Mouse (Mus musculus) heart, embryonic 15.5 days (tissue): ENCODE results near the gene Zdhhc12. TPM values are rescaled to one million over a fixed set of nuclear protein-coding genes. Genes with fewer than 3 reads are reported as not detected.

ENCODE experiments used
- ATAC-seq: fragments of 200-750 bp; cut with Nextera tagmentation; replicated peaks from 2 replicates; pipeline ENCODE4 v1.8.0; 2017; ENCODE audit warnings: low read depth, moderate TSS enrichment; ENCODE audit not compliant: insufficient number of reproducible peaks, insufficient read depth, low FRiP score
- H3K27ac ChIP-seq: fragments of 300-500 bp; sonication (generic); 2 replicates; pipeline ENCODE4 v1.5.1; 2015; ENCODE audit warnings: mild to moderate bottlenecking, inconsistent platforms
- H3K27me3 ChIP-seq: fragments of 300-500 bp; sonication (generic); 2 replicates; pipeline ENCODE4 v1.6.1; 2015; ENCODE audit warnings: inconsistent platforms
- H3K36me3 ChIP-seq: fragments of 300-500 bp; sonication (generic); 2 replicates; pipeline ENCODE4 v1.6.1; 2015; ENCODE audit warnings: mild to moderate bottlenecking, inconsistent platforms
- H3K4me1 ChIP-seq: fragments of 300-500 bp; sonication (generic); replicated peaks from 2 replicates; pipeline ENCODE4 v1.6.1; 2015; ENCODE audit warnings: inconsistent platforms
- H3K4me2 ChIP-seq: fragments of 300-500 bp; sonication (generic); 2 replicates; pipeline ENCODE4 v1.6.1; 2015; ENCODE audit warnings: inconsistent platforms, mild to moderate bottlenecking, moderate library complexity
- H3K4me3 ChIP-seq: fragments of 300-500 bp; sonication (generic); 2 replicates; pipeline ENCODE4 v1.5.1; 2015; ENCODE audit warnings: mild to moderate bottlenecking, inconsistent platforms
- H3K9ac ChIP-seq: fragments of 300-500 bp; sonication (generic); 2 replicates; pipeline ENCODE4 v1.6.1; 2015; ENCODE audit warnings: mild to moderate bottlenecking, inconsistent platforms
- H3K9me3 ChIP-seq: fragments of 300-500 bp; sonication (generic); replicated peaks from 2 replicates; pipeline ENCODE4 v1.6.1; 2016; ENCODE audit warnings: inconsistent platforms
- WGBS: fragments of 180-500 bp; shearing (Covaris S2); methylation state at CpG from one replicate; pipeline ENCODE4 v1.1.7; 2015; ENCODE audit warnings: mixed read lengths; 5-methylcytosine and 5-hydroxymethylcytosine counted together
- polyA plus RNA-seq: library from polyadenylated mRNA; unstranded; fragments of >200 nt; fragmentation: Nextera tagmentation; extraction: Ambion mirVana; gene quantifications from 2 replicates; pipeline ENCODE4 v1.2.1, GENCODE M21; 2015

Zdhhc12 gene
- polyA plus RNA-seq, 1 experiment from 2014 or later: 25.8 TPM

- peak; percentile 92 for ATAC-seq
- H3K27ac ChIP-seq: peak within 1 kb of the TSS; percentile 88
These were observed 44.6 kb downstream of the Zdhhc12 start, which contains the start of gene Wdr34 for GRCm38 (mm10) chr2:30048699-30049388. Gene Wdr34, minus strand, starts transcription at chr2:30048881.

DNA sequence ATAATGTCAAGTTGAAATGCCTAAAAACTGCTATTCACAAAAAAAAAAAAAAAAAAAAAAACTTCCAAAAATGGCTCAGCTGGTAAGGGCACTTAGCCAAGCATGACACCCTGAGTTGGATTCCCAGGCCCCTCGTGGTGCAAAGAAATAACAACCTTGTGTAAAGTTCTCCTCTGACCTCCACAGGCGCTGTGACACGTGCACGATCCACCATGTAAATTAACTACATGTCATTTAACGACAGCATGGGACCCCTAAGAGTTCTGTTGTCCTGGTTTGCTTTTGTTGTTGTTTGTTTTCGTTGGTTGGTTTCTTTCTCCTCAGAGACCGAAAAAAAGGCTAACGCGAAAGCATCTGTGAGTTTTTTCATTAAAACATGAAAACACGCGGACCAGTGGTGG lies 45.3 kb downstream of the Zdhhc12 start:
- Histone ChIP-seq H3K9me3 (no peaks in the 10 kb centered on the region), H3K4me1 (0 out of 2 replicates have a peak, but pooled peaks cover 6% of the 10 kb centered on the region), H3K4me3 (peak overlapping the region; percentile 71), H3K36me3 (no peaks in the 10 kb centered on the region), H3K27ac (peak overlapping the region; percentile 88), H3K9ac (peak overlapping the region; percentile 65), H3K27me3 (no peaks in the 10 kb centered on the region), H3K4me2 (peak overlapping the region; percentile 80)
- no peak for ATAC-seq
- WGBS: 52% methylated on average over 11 of the region's 11 CpGs

More at GRCm38 (mm10) chr2:30048699-30049388, 44.6 kb downstream of the Zdhhc12 start, which contains the start of gene Wdr34:
- Histone ChIP-seq H3K9me3 (no peaks in the 10 kb centered on the region), H3K4me3 (peak within 1 kb of the TSS; percentile 71), H3K4me1 (0 out of 2 replicates have a peak, but pooled peaks cover 6% of the 10 kb centered on the region), H3K27me3 (0 out of 2 replicates have a peak, but pooled peaks cover under 1% of the 10 kb centered on the region), H3K9ac (peak within 1 kb of the TSS; percentile 65), H3K36me3 (no peaks in the 10 kb centered on the region), H3K4me2 (peak within 1 kb of the TSS; percentile 80)
- WGBS: 1% methylated on average over 54 of the region's 54 CpGs

- no peaks in the 10 kb centered on the region for H3K36me3 ChIP-seq
- H3K9ac ChIP-seq: no peak overlapping the region
- no peak overlapping the region for H3K4me2 ChIP-seq
- ATAC-seq: no peak
- no peaks in the 10 kb centered on the region for H3K27me3 ChIP-seq
- H3K4me1 ChIP-seq: 0 out of 2 replicates have a peak, but pooled peaks cover 10% of the 10 kb centered on the region
- no peak overlapping the region for H3K27ac ChIP-seq
- 92% methylated on average over 6 of the region's 6 CpGs for WGBS
- H3K4me3 ChIP-seq: no peak overlapping the region
- no peaks in the 10 kb centered on the region for H3K9me3 ChIP-seq
These were observed 46.3 kb downstream of the Zdhhc12 start for GRCm38 (mm10) chr2:30047127-30047526.

DNA sequence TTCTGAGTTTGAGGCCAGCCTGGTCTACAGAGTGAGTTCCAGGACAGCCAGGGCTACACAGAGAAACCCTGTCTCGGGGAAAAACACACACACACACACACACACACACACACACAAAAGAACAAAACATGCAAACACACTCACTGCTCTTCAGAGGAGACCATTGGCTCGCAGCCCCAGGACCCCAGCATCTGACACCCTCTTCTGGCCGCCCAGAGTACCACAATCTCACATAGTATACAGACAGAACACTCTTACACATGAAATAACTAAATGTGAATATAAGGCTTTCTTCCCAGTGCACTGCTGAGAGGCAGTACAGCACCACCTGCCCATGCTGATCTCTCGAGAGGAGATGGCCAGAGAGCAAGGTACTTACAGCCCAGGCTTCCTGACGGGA lies 48.9 kb downstream of the Zdhhc12 start:
- H3K27ac ChIP-seq: no peak overlapping the region
- ATAC-seq: no peak
- no peaks in the 10 kb centered on the region for H3K36me3 ChIP-seq
- H3K4me3 ChIP-seq: no peak overlapping the region
- 0 out of 2 replicates have a peak, but pooled peaks cover 10% of the 10 kb centered on the region for H3K4me1 ChIP-seq
- H3K9me3 ChIP-seq: no peaks in the 10 kb centered on the region
- no peak overlapping the region for H3K9ac ChIP-seq
- 86% methylated on average over 5 of the region's 5 CpGs for WGBS
- H3K27me3 ChIP-seq: no peaks in the 10 kb centered on the region
- no peak overlapping the region for H3K4me2 ChIP-seq

DNA sequence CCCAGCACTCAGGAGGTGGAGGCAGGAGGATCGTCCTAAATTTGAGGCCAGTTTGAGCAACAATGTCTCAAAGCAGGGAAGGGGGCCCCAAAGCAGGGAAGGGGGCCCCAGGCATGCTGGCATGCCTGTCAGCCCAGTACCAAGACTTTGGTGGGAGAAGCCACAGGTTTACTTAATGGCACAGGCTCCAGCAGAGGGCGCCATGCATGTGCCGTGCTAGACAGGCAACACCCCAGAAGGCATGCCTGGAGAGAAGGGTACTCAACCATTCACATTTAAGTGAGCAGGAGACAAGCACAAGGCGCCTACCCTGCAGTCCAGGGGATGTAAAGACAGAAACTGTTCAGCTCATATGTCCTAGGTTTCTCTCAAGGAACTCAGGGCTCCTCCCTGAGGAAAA lies 51.0 kb downstream of the Zdhhc12 start:
- Histone ChIP-seq H3K9me3 (no peaks in the 10 kb centered on the region), H3K4me2 (no peak overlapping the region), H3K9ac (no peak overlapping the region), H3K27me3 (no peaks in the 10 kb centered on the region), H3K4me3 (no peak overlapping the region), H3K27ac (no peak overlapping the region), H3K4me1 (0 out of 2 replicates have a peak, but pooled peaks cover 4% of the 10 kb centered on the region), H3K36me3 (no peaks in the 10 kb centered on the region; the same call in 1 of the 2 replicates)
- 4% methylated on average over 4 of the region's 4 CpGs for WGBS
- no peak for ATAC-seq

Other genes starting within 250 kb of the Zdhhc12 start
- gene Cercam, start 224.5 kb downstream of the Zdhhc12 start, polyA plus RNA-seq: 17.9 and 24.4 TPM in 2 replicates
- 42.4 and 45.2 TPM in 2 replicates for gene Odf2, start 204.4 kb downstream of the Zdhhc12 start, polyA plus RNA-seq
- 34.2 and 41.2 TPM in 2 replicates for gene Gle1, start 158.2 kb downstream of the Zdhhc12 start, polyA plus RNA-seq
- 81.7 and 104 TPM in 2 replicates for gene Sptan1, start 128.1 kb downstream of the Zdhhc12 start, polyA plus RNA-seq
- gene Wdr34, start 44.8 kb downstream of the Zdhhc12 start, polyA plus RNA-seq: 18.7 and 25.0 TPM in 2 replicates
- gene Set, start 36.3 kb downstream of the Zdhhc12 start, polyA plus RNA-seq: 194 and 206 TPM in 2 replicates
- gene Pkn3, start 16.0 kb downstream of the Zdhhc12 start, polyA plus RNA-seq: 11.0 and 11.1 TPM in 2 replicates
- 5.0 and 6.8 TPM in 2 replicates for gene Zer1, start 30.9 kb upstream of the Zdhhc12 start, polyA plus RNA-seq
- gene Tbc1d13, start 40.1 kb upstream of the Zdhhc12 start, polyA plus RNA-seq: 5.6 and 6.4 TPM in 2 replicates
- 33.9 and 35.1 TPM in 2 replicates for gene Endog, start 77.8 kb upstream of the Zdhhc12 start, polyA plus RNA-seq
- 27.3 and 36.3 TPM in 2 replicates for gene Spout1, start 84.8 kb upstream of the Zdhhc12 start, polyA plus RNA-seq
- gene Kyat1, start 112.2 kb upstream of the Zdhhc12 start, polyA plus RNA-seq: 21.1 and 22.1 TPM in 2 replicates
- 37.7 and 40.0 TPM in 2 replicates for gene Lrrc8a, start 144.1 kb upstream of the Zdhhc12 start, polyA plus RNA-seq
- gene Gm28035, start 146.9 kb upstream of the Zdhhc12 start, polyA plus RNA-seq: 0.33 and 0.38 TPM in 2 replicates
- 8.4 and 10.1 TPM in 2 replicates for gene Phyhd1, start 172.6 kb upstream of the Zdhhc12 start, polyA plus RNA-seq
- not detected in 2 replicates for gene Gm28038, start 187.4 kb upstream of the Zdhhc12 start, polyA plus RNA-seq
- gene Dolk, start 192.7 kb upstream of the Zdhhc12 start, polyA plus RNA-seq: 26.9 and 32.0 TPM in 2 replicates
- 15.8 and 23.4 TPM in 2 replicates for gene Nup188, start 192.7 kb upstream of the Zdhhc12 start, polyA plus RNA-seq